Mouse (Mus musculus): Measurements from ENCODE around the gene 1700088E04Rik. TPM values are rescaled to one million over a fixed set of nuclear protein-coding genes. Genes with fewer than 3 reads are reported as not detected.

The 1700088E04Rik gene
- total RNA-seq (2014; fragmentation: Nextera tagmentation), result not detected in 2 replicates
- not detected in 2 replicates for total RNA-seq (2017)

DNA sequence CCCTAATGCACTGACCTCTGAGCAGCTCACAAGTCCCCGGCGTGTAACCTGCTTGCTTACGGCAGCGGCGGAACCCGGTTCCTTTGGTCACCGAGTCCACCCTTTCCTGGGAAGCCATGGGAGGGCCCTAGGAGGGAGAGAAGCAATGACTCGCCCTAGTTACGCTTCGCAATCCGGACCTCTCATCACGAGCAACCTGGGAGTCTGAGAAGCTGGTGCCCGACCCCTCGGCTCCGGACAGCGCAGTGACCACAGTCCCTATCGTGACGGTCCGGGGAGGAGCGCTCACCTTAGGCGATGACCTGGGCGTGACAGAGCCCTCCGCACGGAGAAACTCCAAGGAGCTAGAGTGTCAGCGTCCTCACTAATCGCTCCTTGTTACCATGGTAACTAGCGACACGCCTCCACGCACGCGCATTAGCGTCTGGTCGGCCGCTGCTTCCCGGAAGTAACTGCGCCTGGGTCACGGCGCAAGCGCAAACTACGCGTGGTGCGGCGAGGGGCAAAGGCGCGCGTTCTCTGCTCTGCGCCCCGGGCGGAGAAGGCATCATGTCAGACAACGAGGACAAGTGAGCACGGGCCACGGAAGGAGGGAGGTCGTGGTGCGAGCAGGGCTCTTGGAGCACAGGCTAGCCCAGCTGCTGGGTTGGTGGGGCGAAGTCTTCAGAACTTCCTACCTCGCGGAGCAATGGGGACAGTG is at the start of gene 1700088E04Rik, which contains the start of gene Polr2f:
Gene 1700088E04Rik, minus strand, starts transcription at position 388 of the 700 bp plus-strand sequence.
Gene Polr2f, plus strand, starts transcription at position 144 of the 700 bp plus-strand sequence.
- peak; percentile 91 for ATAC-seq (replicated peaks; ENCODE audit: low FRiP score, low TSS enrichment, poor library complexity, severe bottlenecking)

DNA sequence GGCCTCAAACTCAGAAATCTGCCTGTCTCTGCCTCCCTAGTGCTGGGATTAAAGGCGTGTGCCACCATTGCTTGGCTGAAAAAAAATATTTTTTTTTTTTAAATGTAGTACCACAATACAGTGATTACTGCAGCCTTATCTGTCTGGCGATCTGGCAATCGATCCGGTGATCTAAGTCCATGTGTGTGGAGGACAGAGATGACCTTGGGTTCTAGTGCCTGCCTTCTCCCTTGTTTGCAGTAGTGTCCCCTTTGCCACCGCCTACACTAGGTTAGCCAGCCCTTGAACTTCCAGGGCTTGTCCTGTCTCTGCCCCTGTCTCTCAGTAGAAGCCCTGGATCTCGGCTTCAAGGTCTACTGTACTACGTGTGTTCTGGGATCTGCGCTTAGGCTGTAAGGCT is 46.8 kb upstream of the 1700088E04Rik start:
- no peak for ATAC-seq (replicated peaks; ENCODE audit: low FRiP score, low TSS enrichment, poor library complexity, severe bottlenecking)

DNA sequence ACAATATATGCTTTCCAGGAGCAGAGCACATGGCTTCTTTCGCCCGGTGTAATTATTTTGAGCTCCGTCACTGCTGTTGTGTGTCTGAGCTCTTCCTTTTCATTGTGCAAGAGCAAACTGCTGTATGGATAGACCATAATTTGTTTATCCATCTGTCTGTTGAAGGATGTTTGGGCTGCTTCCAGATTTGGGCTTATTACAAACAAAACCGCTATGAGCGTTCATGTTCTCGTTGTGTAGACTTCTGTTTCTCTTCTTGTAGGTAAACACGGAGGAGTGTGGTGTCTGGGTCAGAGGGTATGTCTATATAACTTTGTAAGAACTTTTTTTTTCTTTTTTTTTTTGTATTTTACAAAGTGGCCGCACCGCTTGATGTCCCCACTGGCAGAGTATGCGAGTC is 44.2 kb upstream of the 1700088E04Rik start:
- ATAC-seq (replicated peaks; ENCODE audit: low FRiP score, low TSS enrichment, poor library complexity, severe bottlenecking), result no peak

DNA sequence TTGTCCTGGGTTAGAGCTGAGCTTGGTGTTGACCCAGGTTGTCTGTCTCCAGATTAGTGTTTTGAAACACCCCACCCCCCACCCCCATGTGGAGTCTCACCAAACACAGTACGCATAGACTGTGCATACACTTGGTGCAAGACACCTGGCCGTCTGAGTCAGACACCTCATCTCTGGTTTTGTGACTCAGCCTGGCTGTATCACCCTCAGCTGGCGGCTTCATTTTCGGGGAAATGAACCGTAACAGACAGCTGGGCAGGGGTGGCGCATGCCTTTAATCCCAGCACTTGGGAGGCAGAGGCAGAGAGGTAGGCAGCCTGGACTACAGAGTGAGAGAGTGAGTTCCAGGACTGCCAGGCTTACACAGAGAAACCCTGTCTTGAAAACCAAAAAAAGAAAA is 35.9 kb upstream of the 1700088E04Rik start:
- ATAC-seq (replicated peaks; ENCODE audit: low FRiP score, low TSS enrichment, poor library complexity, severe bottlenecking), result no peak

DNA sequence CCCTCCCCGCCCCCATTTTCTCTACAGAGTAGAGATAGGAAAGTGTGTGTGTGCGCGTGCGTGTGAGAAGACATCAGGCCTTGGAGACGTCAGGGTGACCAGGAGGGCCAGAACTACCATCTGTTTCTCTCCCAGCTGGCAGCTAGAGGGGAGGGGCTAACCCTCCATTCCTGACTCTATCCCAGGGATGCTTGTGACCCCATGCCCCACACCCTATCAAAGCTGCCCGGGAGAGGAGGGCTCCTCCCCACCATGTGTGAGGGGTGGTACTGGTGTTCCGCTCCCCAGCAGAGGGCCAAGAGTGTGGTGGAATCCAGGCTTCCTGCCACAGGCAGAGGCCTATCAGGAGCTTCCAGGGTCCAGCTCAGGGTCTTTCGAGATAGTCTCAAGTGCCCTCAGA is 25.7 kb upstream of the 1700088E04Rik start:
- ATAC-seq (replicated peaks; ENCODE audit: low FRiP score, low TSS enrichment, poor library complexity, severe bottlenecking), result no peak

- no peak for ATAC-seq (replicated peaks; ENCODE audit: low FRiP score, low TSS enrichment, poor library complexity, severe bottlenecking)
Observed at GRCm38 (mm10) chr15:79165140-79165539, 24.1 kb upstream of the 1700088E04Rik start, which contains the start of gene Sox10. Sox10 (minus strand) TSS chr15:79165240.

- ATAC-seq (replicated peaks; ENCODE audit: low FRiP score, low TSS enrichment, poor library complexity, severe bottlenecking), result no peak
Observed at GRCm38 (mm10) chr15:79164251-79164650, 23.2 kb upstream of the 1700088E04Rik start.

- ATAC-seq (replicated peaks; ENCODE audit: low FRiP score, low TSS enrichment, poor library complexity, severe bottlenecking), result no peak
Observed at GRCm38 (mm10) chr15:79162822-79163221, 21.8 kb upstream of the 1700088E04Rik start.

GRCm38 (mm10) chr15:79162301-79162700 is 21.2 kb upstream of the 1700088E04Rik start:
- ATAC-seq (replicated peaks; ENCODE audit: low FRiP score, low TSS enrichment, poor library complexity, severe bottlenecking), result no peak

GRCm38 (mm10) chr15:79155572-79155971 is 14.5 kb upstream of the 1700088E04Rik start:
- ATAC-seq (replicated peaks; ENCODE audit: low FRiP score, low TSS enrichment, poor library complexity, severe bottlenecking), result 0 out of 2 replicates have a peak, but pooled peaks have one; percentile 9

GRCm38 (mm10) chr15:79152709-79153108 is 11.7 kb upstream of the 1700088E04Rik start:
- no peak for ATAC-seq (replicated peaks; ENCODE audit: low FRiP score, low TSS enrichment, poor library complexity, severe bottlenecking)

DNA sequence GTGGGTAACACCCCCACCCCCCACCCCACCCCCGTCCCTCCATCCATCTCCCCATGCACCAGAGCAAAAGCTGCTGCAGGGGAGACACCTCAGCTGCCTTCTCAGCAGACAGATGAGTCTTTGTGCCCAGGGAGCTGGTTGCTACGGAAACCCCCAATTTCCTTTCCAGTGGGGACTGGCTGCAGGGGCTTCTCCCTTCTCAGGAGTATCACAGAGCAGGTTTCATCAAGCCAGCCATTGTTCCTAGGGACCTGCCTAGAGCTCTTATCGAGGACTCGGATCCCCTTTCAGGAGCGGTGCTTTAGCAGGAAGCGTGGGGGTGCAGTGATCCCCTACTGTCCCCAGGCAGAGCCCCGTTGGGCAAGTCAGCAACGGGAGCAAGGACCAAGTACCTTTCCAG is 10.8 kb upstream of the 1700088E04Rik start:
- ATAC-seq (replicated peaks; ENCODE audit: low FRiP score, low TSS enrichment, poor library complexity, severe bottlenecking), result no peak

GRCm38 (mm10) chr15:79148533-79148932 is 7.5 kb upstream of the 1700088E04Rik start:
- peak; percentile 73 for ATAC-seq (replicated peaks; ENCODE audit: low FRiP score, low TSS enrichment, poor library complexity, severe bottlenecking)

- ATAC-seq (replicated peaks; ENCODE audit: low FRiP score, low TSS enrichment, poor library complexity, severe bottlenecking), result no peak
Observed at GRCm38 (mm10) chr15:79145522-79145921, 4.5 kb upstream of the 1700088E04Rik start.

GRCm38 (mm10) chr15:79144021-79144420 is 3.0 kb upstream of the 1700088E04Rik start:
- ATAC-seq (replicated peaks; ENCODE audit: low FRiP score, low TSS enrichment, poor library complexity, severe bottlenecking), result no peak

GRCm38 (mm10) chr15:79143316-79143715 is 2.3 kb upstream of the 1700088E04Rik start:
- no peak for ATAC-seq (replicated peaks; ENCODE audit: low FRiP score, low TSS enrichment, poor library complexity, severe bottlenecking)

GRCm38 (mm10) chr15:79141566-79141917 is 489 bp upstream of the 1700088E04Rik start:
- ATAC-seq (replicated peaks; ENCODE audit: low FRiP score, low TSS enrichment, poor library complexity, severe bottlenecking), result peak; percentile 25; the same call in 1 of the 2 replicates

DNA sequence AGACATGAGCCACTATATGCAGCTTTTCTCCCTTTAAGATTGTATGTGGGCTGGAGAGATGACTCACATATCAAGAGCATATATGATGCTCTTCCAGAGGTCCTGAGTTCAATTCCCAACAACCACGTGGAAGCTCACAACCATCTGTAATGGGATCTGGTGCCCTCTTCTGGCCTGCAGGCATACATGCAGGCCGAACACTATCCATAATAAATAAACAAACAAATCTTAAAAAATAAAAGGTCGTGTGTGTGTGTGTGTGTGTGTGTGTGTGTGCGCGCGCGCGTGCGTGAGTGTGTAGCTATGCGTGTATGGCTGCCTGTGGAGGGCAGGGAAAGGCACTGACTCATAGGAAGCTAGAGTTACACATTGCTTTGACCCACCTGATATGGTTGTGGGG is 1.4 kb downstream of the 1700088E04Rik start:
- no peak for ATAC-seq (replicated peaks; ENCODE audit: low FRiP score, low TSS enrichment, poor library complexity, severe bottlenecking)

DNA sequence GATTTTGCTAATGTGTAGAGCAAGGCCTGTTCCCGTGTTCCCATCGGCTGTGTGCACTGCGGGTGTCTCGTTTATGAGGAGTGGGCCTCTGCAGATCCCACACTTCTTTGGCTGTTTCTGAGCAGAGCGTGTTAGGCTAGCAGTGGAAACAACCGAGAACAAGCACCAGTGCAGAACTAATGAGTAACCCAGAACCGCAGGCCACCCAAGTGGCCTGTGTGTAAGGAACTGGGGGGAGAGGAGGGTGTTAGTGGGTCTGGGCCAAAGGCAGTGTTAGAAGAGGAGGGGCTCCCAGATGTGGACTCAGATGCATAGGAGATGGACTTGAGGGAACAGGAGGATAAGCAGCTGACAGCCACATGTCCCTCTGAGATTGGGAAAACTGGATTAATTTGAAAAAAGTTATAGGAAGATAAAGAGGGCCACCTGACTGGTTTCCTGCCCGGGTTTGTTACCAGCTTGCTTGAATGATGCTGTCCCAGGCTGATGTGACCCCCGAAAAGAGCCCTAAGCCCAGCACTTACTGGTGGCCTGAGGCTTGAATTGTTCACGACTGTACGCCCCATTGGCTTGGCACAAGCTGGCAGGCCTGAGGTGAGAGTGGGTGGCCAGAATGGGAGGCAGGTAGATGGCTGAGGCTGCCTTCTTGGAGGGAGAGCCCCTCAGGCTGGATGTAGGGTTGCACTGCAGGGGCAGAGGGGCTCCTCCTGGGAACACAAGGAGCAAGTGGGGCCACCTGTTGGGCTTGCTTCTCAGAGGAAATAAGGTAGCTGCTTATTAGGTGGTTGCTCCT is 5.1 kb downstream of the 1700088E04Rik start:
- ATAC-seq (replicated peaks; ENCODE audit: low FRiP score, low TSS enrichment, poor library complexity, severe bottlenecking), result no peak

GRCm38 (mm10) chr15:79135332-79135731 is 5.7 kb downstream of the 1700088E04Rik start:
- no peak for ATAC-seq (replicated peaks; ENCODE audit: low FRiP score, low TSS enrichment, poor library complexity, severe bottlenecking)
